Mouse (Mus musculus) spleen, postnatal 36 days (tissue): ENCODE measurements around the gene Dgcr8.

Experiments
- DNase-seq, 2 experiments: peaks; one replicate each; pipeline ENCODE4 v3.0.0; 2022; ENCODE audit warnings: low spot score in 2 of 2, mixed read lengths in 1 of 2

Gene Dgcr8

DNA sequence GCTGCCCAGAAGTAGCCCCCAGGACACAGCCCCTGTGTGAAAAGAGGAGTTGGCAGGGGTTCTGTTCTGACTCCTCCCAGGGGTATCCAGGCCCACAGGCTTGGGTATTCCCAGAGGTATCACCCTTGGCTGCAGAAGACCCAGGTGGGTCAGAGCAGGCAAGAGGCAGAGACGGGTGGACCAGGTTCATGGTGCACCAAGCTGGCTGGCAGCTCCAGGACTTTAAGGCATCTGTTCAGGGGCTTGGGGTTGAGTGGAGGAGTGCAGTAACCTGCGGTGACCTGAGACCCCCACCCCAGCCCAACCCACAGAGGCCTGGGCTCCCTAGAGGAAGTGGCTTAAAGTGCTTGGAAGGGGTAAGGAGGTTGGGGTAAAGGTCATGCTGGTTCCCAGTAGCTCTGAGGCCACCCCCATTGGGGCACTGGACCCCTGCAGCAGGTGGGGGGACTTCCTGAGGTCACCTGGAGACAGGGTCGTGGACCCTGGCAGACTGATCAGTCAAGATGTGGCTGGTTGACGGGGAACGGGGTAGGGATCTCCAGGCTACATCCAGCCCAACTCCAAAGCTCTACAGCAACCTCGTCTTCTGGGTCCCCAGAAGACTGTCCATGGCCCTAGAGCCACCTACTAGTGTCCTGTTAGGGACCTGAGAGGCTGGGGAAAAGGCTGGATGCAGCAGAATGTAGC lies 68.0 kb downstream of the Dgcr8 start:
- no peak for DNase-seq

DNA sequence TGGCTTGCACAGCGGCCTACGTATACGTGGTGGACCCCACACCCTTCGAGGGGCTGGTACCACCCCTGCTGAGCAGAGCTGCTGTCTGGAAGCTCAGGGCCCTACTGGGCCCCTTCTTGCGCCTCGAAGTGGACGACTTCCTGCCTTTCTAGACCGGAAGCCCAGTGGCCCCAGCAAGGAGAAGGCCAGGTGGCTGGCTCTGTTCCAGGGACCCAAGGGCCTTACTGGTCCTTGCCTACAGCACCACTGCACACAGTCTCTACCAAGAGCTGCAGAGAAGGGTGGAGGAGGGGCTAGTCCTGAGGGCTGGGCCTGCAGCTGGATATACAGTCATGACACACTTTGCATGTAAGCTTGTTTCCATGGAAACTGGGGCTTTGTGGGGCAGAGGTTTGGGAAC lies 69.0 kb downstream of the Dgcr8 start:
- no peak for DNase-seq

DNA sequence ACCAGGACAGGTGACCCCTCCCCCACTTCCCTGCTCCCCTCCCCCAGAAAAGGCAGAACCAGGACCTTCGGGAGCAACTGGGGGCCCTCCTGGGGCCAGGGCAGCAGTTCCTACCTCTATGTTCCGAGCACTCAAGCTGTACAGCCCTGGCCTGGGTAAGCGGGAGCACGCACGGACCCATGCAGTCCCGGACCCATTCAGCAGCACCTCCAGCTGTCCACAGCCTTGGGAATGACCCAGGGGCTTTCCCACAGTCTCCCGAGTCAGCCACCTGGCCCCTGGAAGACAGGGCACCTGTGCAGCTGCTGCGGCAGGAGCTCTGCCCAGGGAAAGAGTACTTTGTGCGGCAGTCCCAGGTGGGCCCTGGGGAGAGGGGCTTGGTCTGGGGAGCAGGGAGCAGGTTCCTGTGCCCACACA lies 70.5 kb downstream of the Dgcr8 start:
- no peak for DNase-seq

DNA sequence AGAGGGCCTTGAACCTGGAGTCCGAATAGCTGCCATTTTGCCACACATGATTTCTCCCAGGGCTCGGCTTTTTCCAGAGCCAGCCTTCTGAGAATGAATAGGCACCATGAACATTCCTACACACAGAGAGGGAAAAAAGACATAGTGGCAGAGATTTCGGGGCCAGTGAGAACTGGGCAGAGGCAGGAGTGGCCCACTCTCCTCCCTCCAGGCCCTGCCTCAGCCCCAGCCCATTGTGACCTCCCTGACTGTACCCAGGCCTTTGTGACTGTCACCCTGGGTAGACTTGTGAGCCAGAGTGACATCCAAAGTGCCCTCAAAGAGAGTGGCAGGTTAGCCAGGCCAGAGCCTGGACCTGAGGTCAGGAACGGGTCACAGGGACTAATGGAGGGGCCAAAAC lies 71.5 kb downstream of the Dgcr8 start, which contains the start of gene Ccdc188:
Ccdc188 (plus strand) TSS at position 301 of the 400 bp plus-strand sequence.
- no peak for DNase-seq

DNA sequence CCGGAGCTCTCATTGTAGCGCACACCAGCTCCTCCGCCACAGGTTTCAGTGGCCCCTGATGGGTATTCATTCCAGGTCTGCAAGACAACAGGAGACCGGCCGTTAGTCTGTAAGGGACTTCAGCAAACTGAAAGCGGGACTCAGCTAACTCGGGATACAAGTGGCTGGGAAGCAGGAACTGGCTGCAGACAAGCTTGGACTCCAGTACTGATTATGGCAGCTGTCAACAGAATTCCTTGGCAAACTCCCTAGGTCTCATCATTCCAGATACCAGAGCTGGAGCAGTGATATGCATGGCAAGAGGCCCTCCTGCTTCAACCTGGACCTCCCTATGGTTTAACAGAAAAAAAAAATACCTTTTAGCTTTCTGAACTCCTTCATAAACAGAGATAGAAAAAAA lies 74.2 kb downstream of the Dgcr8 start:
- DNase-seq, result no peak

DNA sequence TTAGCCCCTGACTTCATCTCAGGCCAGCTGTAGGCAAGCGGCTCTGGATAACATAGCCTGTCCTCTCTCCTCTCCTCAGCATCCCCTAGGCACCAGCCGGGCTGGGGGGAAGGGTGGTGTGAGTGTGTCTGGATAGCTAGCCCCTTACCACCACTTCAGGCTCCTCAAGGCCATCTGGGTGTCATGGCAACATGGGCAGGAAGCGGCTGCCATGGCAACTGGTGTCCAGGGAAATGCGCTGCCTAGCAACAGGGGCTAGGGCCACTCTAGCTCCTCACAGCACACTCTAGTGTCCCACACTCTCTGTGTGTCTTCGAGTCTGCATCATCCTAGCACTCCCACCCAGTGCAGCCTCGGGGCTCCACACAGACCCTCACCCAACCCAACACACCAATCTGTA lies 75.4 kb downstream of the Dgcr8 start:
- DNase-seq, result no peak

DNA sequence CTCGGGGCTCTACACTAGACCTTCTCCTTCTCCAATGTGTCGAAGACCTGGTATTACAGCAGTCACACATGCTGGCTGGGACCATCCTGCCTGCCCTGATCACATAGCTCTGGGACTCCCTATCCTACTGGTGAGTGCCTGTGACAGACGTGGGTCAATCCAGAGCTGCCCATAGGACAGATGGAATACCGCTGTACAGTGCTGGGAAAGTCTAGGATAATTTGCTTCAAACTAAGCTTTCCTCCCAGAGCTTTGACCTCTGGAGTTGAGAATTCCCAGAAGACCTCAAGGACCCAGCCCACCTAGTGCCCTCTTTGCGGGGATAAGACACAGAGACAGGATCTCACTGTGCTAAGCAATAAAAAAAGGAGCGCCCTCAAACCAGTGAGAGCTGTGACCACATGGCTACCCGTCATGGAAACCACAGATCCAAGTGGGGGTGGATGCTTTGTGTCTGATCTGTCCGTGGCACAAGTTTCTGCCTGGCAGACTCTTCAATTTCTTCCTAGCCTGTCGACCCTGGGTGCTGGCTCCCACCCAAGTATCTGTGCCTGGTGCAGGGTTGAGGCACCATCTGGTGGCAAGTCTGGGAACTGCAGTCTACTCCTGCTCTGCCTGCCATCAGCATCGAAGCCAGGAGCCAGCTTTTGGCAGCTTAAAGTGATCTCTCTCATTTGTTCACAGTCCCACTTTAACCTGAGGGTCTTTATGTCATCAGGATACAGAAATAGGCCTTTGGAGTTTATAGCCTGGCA lies 77.5 kb downstream of the Dgcr8 start:
- peak; percentile 54 to 57 for DNase-seq

DNA sequence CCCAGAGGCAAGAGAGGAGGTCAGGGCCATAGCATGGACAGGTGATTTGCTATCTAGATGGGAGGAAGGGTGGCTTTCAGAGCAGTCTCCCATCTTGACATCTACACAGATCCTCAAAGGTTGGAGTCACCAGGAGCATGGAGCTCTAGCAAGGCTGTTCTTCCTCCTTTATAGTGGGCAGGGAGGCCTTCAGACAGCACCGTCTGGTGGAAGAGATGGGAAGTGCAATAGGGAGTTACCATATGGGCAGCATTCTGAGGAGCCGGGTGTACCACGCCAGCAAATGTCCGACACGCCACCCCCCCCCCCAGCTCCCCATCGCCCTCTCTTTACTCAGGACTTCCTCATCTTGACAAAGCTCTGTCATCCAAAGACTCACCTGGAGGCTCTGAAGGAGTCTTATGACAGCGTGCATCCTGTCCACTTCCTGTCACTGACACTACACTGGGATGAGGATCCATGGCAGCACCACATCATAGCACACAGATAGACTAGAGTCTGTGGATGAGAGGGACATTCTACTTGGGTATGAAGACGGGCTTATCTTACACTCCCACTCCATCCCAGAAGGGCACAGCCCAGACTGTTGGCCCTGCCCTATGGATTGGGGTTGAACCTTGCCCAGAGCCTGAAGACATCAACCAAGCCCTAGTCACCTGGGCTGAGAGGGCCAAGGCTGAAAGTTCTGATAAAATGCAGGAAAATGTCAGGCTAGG lies 78.2 kb downstream of the Dgcr8 start:
- peak; percentile 30 to 49 for DNase-seq
